Mouse (Mus musculus) olfactory bulb, adult 2 months (tissue): ENCODE measurements around the gene Btg3.

Experiments
- CTCF ChIP-seq: fragments of 200-500 bp; IDR thresholded peaks from 2 replicates; pipeline ENCODE4 v1.5.1; 2012; ENCODE audit warnings: low read depth, mild to moderate bottlenecking, low read length, moderate library complexity; ENCODE audit not compliant: insufficient read depth
- POLR2A ChIP-seq: fragments of 200-500 bp; IDR thresholded peaks from 2 replicates; pipeline ENCODE4 v1.6.1; 2012; ENCODE audit warnings: mild to moderate bottlenecking, low read depth, low read length, moderate library complexity; ENCODE audit not compliant: insufficient read depth

DNA sequence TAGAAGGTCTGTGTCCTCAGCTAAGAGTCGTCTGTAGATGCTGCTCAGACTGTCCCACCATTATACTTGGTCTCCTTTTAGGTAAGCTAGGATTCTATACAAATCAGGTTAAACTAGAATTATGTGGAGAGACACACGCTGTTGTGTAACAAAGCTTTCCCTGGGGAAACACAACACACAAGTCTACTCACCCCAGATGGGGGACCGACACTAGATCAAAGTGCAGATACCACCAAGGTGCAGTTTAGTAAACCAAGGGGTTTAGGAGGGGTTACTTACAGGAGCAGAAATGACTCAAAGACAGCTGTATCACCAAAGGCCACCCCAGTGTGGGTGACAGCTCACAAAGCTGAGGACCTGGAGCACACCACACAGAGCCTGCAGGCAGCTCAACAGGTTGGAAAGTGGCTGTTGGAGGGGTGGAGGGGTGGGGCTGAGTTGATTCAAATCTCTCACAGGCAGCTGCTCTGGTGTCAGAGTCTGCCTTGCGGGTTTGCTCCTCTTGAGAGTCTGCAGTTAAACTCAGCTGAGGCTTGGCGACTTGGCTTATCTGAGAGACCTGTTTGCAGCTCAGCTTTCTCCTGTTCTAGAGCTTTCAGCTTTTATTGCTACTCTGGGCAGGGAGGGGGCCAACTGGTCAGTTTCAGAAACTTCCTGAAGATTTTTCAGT lies 82.3 kb downstream of the Btg3 start:
- TF ChIP-seq CTCF (no peak), POLR2A (no peak)
